Mouse (Mus musculus): ENCODE measurements around the gene Hilpda.

Gene Hilpda

DNA sequence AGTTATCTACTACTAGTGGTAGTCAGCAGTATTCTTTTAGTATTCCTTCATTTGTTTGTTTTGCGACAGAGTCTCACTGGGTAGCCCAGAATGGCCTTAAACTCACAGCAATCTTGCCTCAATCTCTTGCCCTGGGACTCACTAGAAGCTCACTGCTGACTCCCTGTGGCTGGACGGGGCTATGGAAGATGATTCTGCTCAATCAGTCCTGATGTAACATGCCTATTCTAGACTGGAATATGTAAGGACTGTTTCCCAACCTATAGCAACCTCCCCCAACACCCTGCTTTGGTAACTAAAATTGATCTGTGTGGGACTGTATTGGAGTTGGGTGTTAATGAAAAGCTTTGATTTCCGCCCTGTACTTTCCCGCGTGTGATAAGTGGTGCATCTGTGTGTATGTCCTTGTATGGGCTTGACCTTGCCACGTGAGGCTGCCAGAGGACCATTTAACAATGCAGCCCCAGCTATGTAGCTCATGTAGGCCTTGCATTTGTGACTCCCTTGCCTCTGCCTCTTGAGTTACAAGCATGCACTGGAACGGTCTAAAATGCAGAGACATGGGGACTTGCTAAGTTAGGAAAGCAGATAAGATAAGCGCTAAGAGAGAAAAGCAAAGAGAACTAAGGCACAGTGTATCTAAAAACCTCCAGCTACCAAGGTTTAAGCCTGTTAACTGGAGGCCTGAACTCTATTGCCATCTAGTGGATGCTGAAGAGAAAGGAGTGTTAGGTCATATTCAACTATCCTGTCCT, 6.4 kb downstream of the Hilpda start:
- DNase-seq, result peak; percentile 62 to 73

DNA sequence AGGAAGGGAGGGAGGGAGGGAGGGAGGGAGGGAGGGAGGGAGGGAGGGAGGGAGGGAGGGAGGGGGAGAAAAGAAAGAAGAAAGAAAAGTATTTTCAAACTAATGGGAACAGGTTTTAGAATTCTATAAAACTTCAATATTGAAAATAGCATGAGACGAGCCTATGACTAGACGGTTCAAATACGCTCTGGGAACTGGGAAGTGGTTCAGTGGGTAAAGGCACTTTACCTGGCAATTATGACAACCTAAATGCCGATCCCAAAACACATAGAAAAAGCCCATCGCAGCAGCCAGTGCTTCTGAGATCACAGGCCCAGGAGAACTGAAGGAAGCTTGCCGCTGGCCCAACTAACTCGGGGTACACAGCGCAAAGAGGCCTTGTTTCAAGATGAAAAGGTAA, 7.0 kb downstream of the Hilpda start, which contains the start of gene Fam71f2:
TSS of gene Fam71f2 (plus strand) at position 301 of the 400 bp plus-strand sequence.
- DNase-seq, result no peak

DNA sequence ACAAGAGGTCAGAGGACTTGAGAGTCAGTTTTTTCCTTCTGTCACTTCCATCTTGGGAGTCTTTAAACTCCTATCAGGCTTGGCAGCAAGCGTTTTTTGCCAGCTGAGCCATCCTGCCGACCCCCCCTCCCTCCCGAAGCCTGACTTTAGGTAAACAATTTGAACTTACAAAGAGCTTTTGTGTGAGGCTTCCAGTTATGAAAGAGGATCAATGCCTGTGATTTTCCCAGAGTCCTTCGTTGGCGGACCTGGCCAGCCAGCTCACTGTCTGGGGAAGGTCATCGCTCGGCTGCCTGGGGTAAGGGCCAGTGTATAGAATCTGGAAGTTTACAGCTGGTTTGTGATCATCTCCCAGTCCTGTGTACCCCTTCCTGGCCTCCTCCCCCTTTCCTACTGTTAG, 8.4 kb downstream of the Hilpda start:
- no peak for DNase-seq

DNA sequence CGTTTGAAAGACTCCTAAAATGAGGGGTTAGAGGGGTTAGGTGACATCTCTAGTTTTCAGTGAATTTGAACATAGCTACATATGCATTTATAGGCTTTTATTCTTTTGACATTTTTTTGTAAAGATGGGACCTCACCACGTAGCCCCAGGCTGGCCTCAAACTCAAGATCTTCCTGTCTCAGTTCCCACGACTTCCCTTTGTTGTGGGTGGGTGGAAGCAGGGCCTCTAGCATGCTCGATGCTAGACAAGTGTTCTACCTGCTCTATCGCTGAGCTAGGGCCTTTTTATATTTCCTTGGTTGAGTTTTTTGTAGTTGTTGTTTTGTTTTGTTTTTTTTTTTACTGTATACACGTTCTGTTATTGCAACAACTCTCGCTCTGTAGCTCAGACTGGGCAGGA, 14.6 kb downstream of the Hilpda start:
- no peak for DNase-seq

DNA sequence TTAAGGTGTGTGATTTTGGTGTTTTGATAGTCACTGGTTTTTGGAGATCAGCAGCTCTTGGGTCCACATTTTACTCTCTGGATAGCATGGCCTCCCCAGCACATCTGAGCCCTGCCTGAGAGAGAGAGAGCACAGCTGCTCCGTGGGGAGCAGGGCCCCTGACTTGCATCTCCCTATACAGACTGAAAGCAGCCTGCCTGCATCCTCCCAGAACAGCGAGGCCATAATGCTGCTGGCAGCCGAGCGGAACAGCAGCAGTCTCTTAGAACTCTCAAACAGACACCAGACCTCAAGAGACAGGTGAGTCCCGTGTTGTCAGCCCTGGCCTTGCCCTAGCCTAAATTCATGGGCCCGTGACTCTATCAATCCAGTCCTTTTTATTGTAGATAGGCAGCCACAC, 15.2 kb downstream of the Hilpda start:
- peak; percentile 27 to 51 for DNase-seq

DNA sequence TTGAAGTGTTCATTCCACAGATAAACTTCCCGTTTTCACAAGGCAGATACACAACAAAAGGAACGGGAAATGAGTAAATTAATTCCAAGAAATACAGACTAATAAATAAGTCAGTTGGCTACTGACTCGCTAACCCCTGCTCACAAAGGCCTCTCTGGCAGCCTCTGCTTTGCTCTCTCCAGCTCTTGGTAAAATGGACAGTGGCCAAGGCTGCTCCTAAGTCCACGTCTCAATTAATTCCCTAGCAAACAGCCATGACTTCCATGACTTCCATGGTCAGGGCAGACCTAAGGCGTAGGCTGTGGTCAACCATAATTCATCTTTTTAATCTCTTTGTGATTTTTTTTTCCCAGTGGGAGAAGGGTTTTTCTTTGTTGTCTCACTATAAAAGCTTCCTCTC, 15.7 kb downstream of the Hilpda start:
- peak; percentile 60 to 67 for DNase-seq

DNA sequence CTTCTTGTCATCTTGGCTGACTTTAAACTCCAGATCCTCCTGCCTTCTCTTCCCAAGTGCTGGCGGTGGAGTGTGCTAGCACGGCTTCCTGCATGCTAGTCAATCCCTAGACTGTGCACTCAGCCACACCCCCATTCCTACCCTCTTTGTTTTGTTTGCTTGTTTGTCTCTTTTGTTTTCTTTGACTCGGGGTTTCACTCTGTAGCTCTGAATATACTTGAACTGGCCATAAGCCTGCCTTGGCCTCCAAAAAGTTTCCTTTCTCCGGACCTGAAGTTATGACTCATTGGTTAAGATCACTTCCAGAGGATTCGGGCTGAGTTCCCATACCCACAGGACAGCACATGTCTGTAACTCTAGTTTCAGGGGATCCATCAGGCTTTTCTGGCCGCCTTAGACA, 16.4 kb downstream of the Hilpda start:
- no peak for DNase-seq

DNA sequence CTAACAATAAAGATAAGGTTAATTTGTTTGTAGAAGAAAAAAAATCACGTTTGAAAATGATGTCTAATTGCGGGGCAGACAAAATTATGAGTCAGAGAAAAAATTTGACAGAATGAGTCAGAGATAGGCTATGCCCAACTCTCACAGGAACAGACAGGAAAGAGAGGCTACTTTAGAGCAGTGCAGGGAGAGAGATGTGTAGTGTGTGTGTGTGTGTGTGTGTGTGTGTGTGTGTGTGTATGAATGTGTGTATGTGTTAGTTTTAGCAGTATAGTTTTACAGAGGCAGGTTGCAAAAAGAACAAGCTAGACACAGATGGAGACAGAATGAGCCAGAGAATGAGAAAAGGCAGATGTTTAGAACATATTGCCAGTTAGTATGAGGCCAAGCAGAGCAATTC, 26.8 kb downstream of the Hilpda start:
- no peak for DNase-seq

DNA sequence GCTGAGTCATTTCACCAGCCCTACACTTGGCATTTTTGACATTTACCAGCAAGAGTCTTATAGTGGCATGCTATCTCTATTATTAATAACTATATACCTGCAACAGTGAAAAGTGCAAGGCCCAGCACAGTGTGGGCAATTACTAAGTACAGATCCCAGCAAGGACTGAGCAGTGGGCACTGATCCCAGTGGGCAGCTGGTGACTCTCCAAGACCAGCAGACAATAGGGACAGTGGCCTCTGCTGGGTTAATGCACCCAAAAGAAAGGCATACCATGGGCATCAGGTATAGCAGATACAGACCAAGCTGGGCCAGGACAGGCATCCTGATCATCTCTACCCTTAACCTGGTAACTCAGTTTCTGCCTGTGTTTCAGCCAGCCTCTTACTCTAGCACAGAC, 31.0 kb downstream of the Hilpda start:
- DNase-seq, result no peak

DNA sequence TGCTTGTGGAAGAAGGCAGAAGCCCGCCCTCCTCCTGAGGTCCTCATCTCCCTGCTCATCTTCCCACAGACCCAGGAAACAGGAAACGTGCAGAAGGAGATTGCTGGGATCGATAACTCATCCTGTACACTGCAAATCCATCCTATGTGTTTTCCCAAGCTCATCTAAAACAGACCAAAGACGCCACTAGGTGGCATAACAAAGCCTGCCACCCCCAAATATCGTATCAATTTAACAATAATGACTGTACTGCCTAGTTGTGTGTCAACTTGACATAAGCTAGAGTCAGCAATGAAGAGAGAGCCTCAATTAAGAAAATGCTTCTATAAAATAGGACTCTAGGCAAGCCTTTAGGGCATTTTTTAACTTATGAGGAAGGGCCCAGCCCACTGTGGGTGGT, 31.4 kb downstream of the Hilpda start:
- no peak for DNase-seq

DNA sequence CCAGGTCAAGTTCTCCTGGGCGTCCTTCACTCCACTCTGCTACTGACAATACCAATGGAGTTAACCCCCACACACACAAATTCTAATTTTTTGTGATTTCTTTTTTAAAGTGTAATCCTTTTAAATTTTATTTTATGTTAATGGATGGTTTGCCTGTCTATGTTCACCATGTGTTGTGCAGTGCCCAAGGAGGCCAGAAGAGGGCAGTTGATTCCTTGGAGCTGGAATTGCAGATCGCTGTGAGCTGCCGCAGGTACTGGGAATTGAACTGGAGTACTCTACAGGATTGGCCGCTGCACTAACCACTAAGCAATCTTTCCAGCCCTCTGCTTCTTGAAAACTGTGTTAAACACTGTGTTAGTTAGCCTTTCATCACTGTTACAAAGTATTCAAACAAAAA, 33.2 kb downstream of the Hilpda start:
- no peak for DNase-seq

DNA sequence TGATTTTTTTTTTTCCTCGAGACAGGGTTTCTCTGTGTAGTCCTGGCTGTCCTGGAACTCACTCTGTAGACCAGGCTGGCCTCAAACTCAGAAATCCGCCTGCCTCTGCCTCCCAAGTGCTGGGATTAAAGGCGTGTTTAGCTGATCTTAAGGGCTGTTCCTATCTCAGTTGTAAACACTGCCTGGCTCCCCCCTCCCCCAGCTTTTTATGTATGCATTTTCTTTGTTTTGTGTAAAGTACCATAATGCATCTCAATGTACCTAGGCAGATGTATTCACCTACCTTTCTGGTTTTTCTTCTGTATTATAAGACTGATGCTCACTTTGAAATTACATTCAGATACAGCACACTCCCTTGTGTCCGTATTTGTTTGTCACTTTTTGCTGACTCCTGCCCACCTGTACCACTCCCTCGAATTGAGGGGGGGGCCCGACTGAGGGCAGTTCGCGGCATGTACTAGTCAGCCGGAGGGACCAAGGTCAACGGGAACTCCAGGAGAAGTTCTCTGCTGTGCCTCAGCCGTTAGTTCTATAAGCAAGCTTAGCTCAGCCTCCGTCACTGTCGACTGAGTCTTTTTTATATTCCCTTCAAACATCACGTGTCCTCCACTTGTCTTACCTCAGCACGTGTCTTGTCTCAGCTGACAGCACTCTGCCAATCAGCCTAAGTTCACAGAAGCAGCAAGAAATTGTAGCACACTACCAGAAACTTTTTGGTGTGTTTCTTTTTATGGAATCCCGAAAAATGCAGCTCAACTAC, 36.7 kb downstream of the Hilpda start:
- DNase-seq, result no peak

DNA sequence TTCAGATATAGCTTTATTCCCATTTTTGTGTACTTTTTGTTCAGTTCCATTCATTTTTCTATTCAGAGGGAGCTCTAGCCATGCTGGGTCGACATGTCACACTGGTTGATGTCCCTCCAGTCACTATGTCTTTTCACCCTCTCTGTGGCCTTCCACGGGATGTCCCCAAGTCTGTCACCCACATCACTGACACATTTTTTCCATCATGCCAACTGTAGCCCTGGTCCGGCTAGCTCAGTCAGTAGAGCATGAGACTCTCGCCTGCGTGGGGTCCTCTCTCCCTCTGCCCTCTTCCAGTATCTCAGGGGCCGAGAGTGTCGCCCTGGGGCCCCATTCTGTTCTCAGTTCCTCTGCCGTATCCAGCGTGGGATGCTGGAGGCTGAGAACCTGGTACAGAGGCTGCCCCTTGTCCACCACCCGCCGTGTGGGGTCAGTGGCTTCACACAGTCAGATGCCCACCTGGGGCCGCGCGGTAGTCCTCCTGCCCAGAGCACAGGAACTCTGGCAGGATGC, 41.5 kb downstream of the Hilpda start:
- DNase-seq, result no peak

DNA sequence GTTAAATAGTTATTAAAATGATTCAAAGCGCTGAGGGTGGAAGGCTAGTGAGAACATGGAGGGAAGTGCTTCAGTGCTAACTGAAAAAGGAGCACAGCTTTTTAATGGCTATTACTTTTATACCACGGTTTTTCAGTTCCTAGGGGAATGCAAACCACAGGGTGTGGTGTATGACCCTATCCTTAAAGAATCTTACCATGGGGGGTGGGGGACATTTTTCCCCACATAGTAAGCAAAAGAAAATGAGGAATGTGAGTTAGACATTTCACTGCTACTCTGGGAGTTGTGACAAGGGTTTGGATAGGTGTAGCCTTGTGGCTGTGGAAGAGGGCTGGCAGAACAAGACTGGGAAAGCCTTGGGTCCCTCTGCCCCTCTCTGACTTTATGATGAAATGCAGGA, 45.0 kb downstream of the Hilpda start:
- DNase-seq, result no peak

DNA sequence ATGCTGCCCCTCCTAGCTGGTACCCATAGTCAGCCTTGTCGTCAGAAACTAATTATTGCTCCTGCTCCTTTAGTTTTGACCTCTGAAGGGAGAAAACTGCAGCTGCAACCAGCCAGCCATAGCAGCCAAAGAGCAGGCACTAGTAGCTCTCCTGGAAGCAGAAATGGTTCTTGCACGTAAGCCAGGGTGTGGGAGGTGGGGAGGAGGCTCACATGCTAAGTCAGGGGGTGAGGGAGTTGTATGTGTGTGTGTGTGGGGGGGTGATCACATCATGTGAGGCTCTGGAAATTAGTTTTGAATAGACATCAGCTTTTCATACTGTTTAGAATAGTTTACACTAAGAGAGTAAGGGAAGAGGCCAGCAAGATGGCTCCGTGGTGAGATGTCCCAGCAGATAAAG, 45.7 kb downstream of the Hilpda start:
- peak; percentile 10 to 29 for DNase-seq

DNA sequence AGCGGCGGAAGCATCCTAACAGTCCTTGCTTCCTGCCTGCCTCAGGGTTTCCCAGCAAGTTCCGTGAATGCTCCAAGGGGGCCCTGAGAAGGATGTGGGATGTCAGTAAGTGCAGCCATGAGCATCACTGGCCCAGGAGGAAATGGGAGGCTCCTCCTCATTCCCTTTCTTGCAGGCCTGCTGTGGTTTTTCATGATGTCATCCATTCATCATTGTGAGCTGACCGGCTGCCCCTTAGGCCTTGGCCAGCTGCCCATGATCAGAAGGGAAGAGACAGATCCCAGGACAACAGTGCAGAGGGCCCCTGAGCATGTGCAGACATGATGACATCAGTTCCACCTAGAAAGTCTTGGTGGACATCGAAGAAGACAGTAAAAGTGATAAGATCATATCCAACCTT, 46.6 kb downstream of the Hilpda start, which contains the start of gene Fam71f1:
TSS of gene Fam71f1 (plus strand) at position 262 of the 400 bp plus-strand sequence.
- peak; percentile 71 to 81 for DNase-seq

DNA sequence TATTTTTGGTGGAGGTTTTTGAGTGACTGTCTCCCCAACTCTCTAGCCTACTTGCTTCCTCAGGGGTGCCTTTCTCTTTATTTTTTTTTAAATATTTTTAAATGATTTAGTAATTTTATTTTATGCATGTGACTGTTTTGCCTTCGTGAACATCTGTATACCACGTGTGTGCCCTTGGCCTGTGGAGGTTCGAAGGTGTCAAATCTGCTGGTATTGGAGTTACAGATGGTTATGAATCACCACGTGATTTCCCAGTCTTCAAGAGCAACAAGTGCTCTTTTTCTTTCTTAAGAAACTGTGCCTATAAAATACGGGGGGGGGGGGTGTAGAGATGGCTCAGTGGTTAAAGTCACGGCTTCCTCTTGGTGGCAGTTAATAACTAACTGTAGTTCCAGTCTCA, 49.3 kb downstream of the Hilpda start:
- DNase-seq, result no peak

DNA sequence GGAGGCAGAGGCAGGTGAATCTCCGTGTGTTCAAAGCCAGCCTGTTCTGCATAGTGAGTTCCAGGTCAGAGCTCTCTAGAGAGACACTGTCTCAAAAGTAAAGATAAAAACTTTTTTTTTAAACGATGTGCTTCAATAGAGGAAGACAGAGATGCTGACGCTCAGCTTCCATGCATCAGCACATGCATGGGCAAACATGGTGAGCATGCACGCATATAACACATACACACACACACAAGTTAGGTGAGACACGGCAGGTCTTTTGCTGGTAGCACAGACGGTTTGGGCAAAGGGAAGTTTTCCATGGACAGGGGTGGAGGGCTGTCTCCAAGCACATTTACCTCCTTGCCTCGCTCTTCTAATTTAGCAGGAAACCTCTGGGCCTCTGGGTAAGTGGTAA, 49.9 kb downstream of the Hilpda start:
- DNase-seq, result no peak

DNA sequence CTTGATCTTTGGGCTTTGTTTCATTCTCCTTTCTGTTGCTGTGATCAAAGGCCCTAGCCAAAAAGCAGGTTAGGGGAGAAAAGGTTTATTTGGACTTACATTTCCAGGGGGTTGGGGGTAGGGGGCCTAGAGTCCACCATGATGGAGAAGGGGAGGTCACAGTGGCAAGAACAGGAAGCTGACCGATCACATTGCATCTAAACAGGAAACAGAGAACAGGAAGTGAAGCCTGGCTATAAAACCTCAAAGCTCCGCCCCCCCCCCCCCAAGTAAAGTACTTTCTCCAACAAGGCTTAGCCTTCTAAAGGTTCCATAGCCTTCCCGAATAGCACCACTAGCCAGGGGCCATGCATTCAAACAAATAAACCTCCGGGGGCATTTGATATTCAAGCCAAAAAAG, 50.4 kb downstream of the Hilpda start:
- no peak for DNase-seq

Data from kidney, postnatal 4 days (tissue).